Mouse (Mus musculus) stomach, postnatal 0 days (tissue): Measurements from ENCODE around the gene Iqschfp. TPM values are rescaled to one million over a fixed set of nuclear protein-coding genes. Genes with fewer than 3 reads are reported as not detected.

Source experiments
- ATAC-seq: fragments of 200-750 bp; cut with Nextera tagmentation; 2 replicates; pipeline ENCODE4 v1.8.0; 2017; ENCODE audit not compliant: low FRiP score, low TSS enrichment
- DNase-seq: peaks from one replicate; pipeline ENCODE4 v3.0.0-alpha.2; 2016; ENCODE audit warnings: low spot score
- H3K27ac ChIP-seq: fragments of 300-500 bp; sonication (generic); replicated peaks from 2 replicates; pipeline ENCODE4 v1.5.1; 2014; ENCODE audit warnings: mild to moderate bottlenecking, control low read depth
- H3K27me3 ChIP-seq: fragments of 300-500 bp; sonication (generic); 2 replicates; pipeline ENCODE4 v1.6.1; 2014; ENCODE audit warnings: low read length; ENCODE audit not compliant: control insufficient read depth, insufficient read depth
- H3K36me3 ChIP-seq: fragments of 300-500 bp; sonication (generic); 2 replicates; pipeline ENCODE4 v1.6.1; 2014; ENCODE audit warnings: low read length, mixed read lengths; ENCODE audit not compliant: control insufficient read depth, insufficient read depth
- H3K4me1 ChIP-seq: fragments of 300-500 bp; sonication (generic); replicated peaks from 2 replicates; pipeline ENCODE4 v1.6.1; 2014; ENCODE audit warnings: antibody characterized with exemption; ENCODE audit not compliant: control insufficient read depth, insufficient read depth
- H3K4me2 ChIP-seq: fragments of 300-500 bp; sonication (generic); replicated peaks from 2 replicates; pipeline ENCODE4 v1.6.1; 2014; ENCODE audit warnings: low read depth, mild to moderate bottlenecking, control low read depth, moderate library complexity
- H3K4me3 ChIP-seq: fragments of 300-500 bp; sonication (generic); 2 replicates; pipeline ENCODE4 v1.5.1; 2014; ENCODE audit warnings: low read depth, low read length, control low read depth
- H3K9ac ChIP-seq: fragments of 300-500 bp; sonication (generic); 2 replicates; pipeline ENCODE4 v1.6.1; 2014; ENCODE audit warnings: mild to moderate bottlenecking, low read length, control low read depth, mixed read lengths
- H3K9me3 ChIP-seq: fragments of 300-500 bp; sonication (generic); 2 replicates; pipeline ENCODE4 v1.6.1; 2016; ENCODE audit warnings: low read length; ENCODE audit not compliant: control insufficient read depth
- CTCF ChIP-seq: IDR thresholded peaks from 2 replicates; pipeline ENCODE4 v1.5.1; 2016; ENCODE audit warnings: antibody characterized with exemption, low read depth, mild to moderate bottlenecking, moderate library complexity
- EP300 ChIP-seq: optimal IDR thresholded peaks from 2 replicates; pipeline ENCODE3; 2016; ENCODE audit warnings: antibody characterized with exemption
- WGBS: fragments of 180-500 bp; shearing (Covaris S2); extraction: QIAGEN DNeasy Blood & Tissue Kit; methylation state at CpG from one replicate; pipeline ENCODE4 v1.1.7; 2014; 5-methylcytosine and 5-hydroxymethylcytosine counted together
- polyA plus RNA-seq: library from polyadenylated mRNA; unstranded; fragments of >200 nt; fragmentation: Nextera tagmentation; extraction: Ambion mirVana; gene quantifications from 2 replicates; pipeline ENCODE4 v1.2.1, GENCODE M21; 2015

The Iqschfp gene
- polyA plus RNA-seq, 1 experiment from 2014 or later: 0.08 TPM

DNA sequence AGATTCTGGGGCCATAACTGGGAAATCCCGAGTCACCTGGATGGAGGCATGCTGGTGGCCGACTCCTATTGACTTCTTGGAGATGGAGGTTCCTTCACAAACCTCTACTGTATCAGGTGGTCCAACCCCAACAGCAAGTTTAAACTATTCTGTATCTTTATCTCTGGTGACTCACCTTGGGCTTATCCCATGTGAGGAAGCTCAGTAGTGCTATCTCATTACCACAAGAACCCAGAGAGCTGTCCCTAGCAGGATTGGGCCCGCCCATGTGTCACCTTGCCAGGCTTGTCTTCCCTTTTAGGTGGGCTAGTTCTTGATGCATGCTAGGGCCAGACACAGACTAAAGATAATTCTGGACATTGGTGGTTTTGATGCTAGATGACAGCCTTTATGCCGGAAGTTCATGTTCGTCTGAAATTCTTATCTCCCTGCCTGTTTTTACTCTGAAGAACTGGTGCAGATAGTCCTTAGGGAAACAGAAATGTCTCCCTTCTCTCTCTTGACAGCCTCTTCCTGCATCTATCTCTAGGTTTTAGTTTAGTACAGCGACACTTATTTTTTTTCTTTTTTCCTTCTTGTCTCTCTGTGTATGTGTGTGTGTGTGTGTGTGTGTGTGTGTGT is 607.6 kb downstream of the Iqschfp start:
- WGBS: 85% methylated on average over 6 of the region's 6 CpGs
- no peak for DNase-seq
- Histone ChIP-seq H3K36me3 (no peaks in the 10 kb centered on the region), H3K9me3 (no peaks in the 10 kb centered on the region), H3K27ac (no peak overlapping the region), H3K27me3 (no peaks in the 10 kb centered on the region), H3K4me1 (no peaks in the 10 kb centered on the region), H3K4me2 (no peak overlapping the region), H3K4me3 (no peak overlapping the region), H3K9ac (no peak overlapping the region)
- TF ChIP-seq CTCF (no peak), EP300 (no peak)
- ATAC-seq: no peak

DNA sequence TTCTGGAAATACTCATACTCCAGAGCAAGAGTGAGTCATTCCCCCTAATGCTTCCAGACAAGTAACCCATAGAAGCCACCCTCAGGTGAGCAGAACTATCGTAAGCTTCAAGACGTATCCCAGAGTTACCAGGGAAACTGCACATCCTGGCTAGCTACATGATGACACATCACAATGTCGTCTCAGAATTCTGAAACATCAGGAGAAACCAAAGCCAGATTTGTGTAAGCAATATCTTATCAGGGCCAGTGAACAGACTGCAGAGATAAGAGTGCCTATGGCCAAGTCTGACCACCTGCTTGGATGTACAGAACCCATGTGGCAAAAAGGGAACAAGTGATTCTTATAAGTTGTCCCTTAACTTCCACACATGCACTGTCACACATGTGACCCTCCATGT is 612.8 kb downstream of the Iqschfp start:
- no peak for ATAC-seq
- H3K27me3 ChIP-seq: no peaks in the 10 kb centered on the region
- H3K36me3 ChIP-seq: no peaks in the 10 kb centered on the region
- H3K4me1 ChIP-seq: peaks cover 10% of the 10 kb centered on the region; the same call in 1 of the 2 replicates
- H3K9me3 ChIP-seq: no peaks in the 10 kb centered on the region
- H3K4me2 ChIP-seq: no peak overlapping the region
- no peak overlapping the region for H3K27ac ChIP-seq
- H3K9ac ChIP-seq: no peak overlapping the region
- TF ChIP-seq EP300 (no peak), CTCF (no peak)
- WGBS: 67% methylated on average over 3 of the region's 3 CpGs
- DNase-seq: no peak
- H3K4me3 ChIP-seq: no peak overlapping the region

DNA sequence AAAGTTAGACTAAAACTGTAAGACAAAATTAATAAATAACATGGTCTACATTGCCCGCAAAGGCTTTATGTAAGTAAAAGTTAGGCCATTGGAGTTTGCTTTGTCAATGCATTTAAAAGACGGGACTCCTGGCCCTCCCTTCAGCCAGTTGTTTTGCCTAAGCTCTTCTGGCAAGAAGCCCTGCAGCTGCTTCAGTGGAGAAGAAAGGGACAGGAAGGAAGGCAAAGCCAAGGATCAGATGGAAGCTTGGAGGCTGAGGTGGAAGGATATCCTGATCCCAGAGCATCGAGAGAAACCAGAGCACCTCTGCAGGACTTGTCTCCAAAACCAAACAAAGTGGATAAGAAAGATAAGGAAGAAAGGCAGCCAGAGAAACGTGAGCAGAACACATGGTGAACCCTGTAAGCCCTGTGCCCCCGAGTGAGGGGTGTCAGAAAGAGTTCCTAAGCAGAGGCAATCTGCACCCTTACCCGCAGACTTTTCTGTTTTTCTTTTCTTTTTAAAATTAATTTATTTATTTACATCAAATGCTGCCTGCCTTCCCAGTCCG is 614.8 kb downstream of the Iqschfp start:
- Histone ChIP-seq H3K27ac (no peak overlapping the region), H3K9ac (no peak overlapping the region), H3K4me1 (peaks cover 10% of the 10 kb centered on the region; the same call in 1 of the 2 replicates), H3K4me2 (no peak overlapping the region), H3K9me3 (no peaks in the 10 kb centered on the region), H3K36me3 (no peaks in the 10 kb centered on the region), H3K4me3 (no peak overlapping the region), H3K27me3 (no peaks in the 10 kb centered on the region)
- WGBS: 35% methylated on average over 7 of the region's 7 CpGs
- no peak for TF ChIP-seq CTCF
- no peak for TF ChIP-seq EP300
- ATAC-seq (no peak), DNase-seq (peak; percentile 23)

DNA sequence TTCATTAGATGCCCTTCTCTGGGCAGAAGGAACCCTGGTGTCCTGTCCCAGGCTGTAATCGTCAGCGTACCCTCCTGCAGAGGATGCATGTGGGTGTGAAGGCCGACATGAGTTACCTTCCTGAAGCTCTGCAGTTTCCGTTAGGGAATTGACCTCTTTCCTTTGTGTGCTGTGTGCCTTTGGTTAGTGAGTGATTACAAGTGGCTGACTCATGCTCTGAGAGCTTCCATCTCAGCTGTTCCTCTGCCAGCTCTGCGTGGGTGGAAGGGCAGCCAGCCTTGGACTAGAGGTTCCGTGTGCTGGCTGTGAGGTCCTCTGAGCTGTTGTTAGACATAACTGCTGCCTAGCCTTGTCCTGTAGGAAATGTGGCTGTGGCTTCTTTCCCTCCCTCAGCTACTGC is 616.6 kb downstream of the Iqschfp start:
- TF ChIP-seq CTCF (no peak), EP300 (no peak)
- peaks cover 10% of the 10 kb centered on the region; the same call in 1 of the 2 replicates for H3K4me1 ChIP-seq
- H3K4me2 ChIP-seq: no peak overlapping the region
- ATAC-seq (peak; percentile 93), DNase-seq (peak; percentile 68)
- H3K4me3 ChIP-seq: no peak overlapping the region
- no peaks in the 10 kb centered on the region for H3K27me3 ChIP-seq
- no peaks in the 10 kb centered on the region for H3K9me3 ChIP-seq
- WGBS: 29% methylated on average over 6 of the region's 6 CpGs
- no peak overlapping the region; the same call in 1 of the 2 replicates for H3K27ac ChIP-seq
- H3K36me3 ChIP-seq: no peaks in the 10 kb centered on the region
- H3K9ac ChIP-seq: no peak overlapping the region

DNA sequence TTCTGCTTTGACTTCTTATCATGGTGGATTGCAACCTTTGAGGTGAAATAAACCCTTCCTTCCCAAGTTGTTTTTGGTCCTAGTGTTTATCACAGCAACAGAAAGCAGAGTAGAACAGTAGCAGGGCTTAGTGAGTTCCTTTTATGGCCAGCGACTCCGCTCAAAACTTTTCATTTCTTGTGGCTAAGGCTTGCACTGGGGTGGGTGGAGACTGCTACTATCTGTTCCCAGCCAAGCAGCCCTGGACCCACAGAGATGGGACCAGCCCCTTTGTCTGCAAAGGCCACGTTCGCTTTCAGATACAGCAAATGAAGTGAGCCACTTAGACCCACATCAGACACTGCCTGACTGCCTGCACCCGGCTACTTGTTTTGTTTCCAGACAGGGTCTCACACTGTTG is 618.8 kb downstream of the Iqschfp start:
- Histone ChIP-seq H3K27me3 (no peaks in the 10 kb centered on the region), H3K36me3 (no peaks in the 10 kb centered on the region), H3K4me2 (no peak overlapping the region), H3K4me3 (no peak overlapping the region), H3K9me3 (no peaks in the 10 kb centered on the region), H3K4me1 (peaks cover 10% of the 10 kb centered on the region; the same call in 1 of the 2 replicates), H3K27ac (no peak overlapping the region), H3K9ac (no peak overlapping the region)
- WGBS: 83% methylated on average over 5 of the region's 5 CpGs
- TF ChIP-seq CTCF: no peak
- no peak for TF ChIP-seq EP300
- ATAC-seq: no peak
- DNase-seq: no peak

DNA sequence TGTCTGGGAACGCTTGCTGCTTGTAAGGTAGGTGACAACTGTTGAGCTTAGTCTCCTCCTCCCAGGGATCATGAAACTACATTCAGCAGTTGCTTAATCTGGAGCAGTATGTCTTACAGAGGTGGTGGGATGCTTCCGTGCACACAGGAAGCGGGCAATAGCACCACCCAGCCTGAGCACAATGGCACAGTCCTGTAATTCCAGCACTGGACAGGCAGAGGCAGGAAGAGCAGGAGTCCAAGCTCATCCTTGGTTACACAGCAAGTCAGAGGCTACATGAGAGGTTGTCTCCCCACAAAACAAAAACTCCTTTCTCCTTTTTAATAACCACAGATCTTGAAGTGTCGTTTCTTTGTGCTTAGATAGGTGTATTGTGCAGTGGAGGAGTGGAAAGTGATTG is 619.7 kb downstream of the Iqschfp start:
- TF ChIP-seq CTCF: no peak
- TF ChIP-seq EP300: no peak
- WGBS: 70% methylated on average over 4 of the region's 4 CpGs

More for the DNA sequence above, 619.7 kb downstream of the Iqschfp start:
- H3K4me1 ChIP-seq: peaks cover 9% of the 10 kb centered on the region; the same call in 1 of the 2 replicates
- H3K9me3 ChIP-seq: no peaks in the 10 kb centered on the region
- no peak overlapping the region for H3K9ac ChIP-seq
- H3K4me2 ChIP-seq: no peak overlapping the region
- no peaks in the 10 kb centered on the region for H3K27me3 ChIP-seq
- DNase-seq (no peak), ATAC-seq (no peak)
- H3K36me3 ChIP-seq: no peaks in the 10 kb centered on the region
- H3K27ac ChIP-seq: no peak overlapping the region
- H3K4me3 ChIP-seq: no peak overlapping the region
